Mouse (Mus musculus) lung, adult 2 months (tissue): ENCODE measurements around the gene Smarca2.

ENCODE experiments used
- CTCF ChIP-seq: fragments of 200-500 bp; IDR thresholded peaks from 2 replicates; pipeline ENCODE4 v1.5.1; 2011; ENCODE audit warnings: mild to moderate bottlenecking, low read length, control low read depth; ENCODE audit not compliant: insufficient read depth
- POLR2A ChIP-seq: fragments of 200-500 bp; IDR thresholded peaks from 2 replicates; pipeline ENCODE4 v1.6.1; 2011; ENCODE audit warnings: low read depth, mild to moderate bottlenecking, control low read depth, low read length, borderline replicate concordance; ENCODE audit errors: extremely low read depth

GRCm38 (mm10) chr19:26579645-26580044, 25.2 kb upstream of the Smarca2 start:
- TF ChIP-seq CTCF (no peak), POLR2A (no peak)
